Mouse (Mus musculus) colon, adult 2 months (tissue): Measurements from ENCODE around the gene Slc31a2. TPM values are rescaled to one million over a fixed set of nuclear protein-coding genes. Genes with fewer than 3 reads are reported as not detected.

Experiments
- polyA plus RNA-seq: library from polyadenylated mRNA; depleted of rRNA; stranded (reverse); fragments of >200 nt; gene quantifications from 2 replicates; pipeline ENCODE4 v1.2.3, GENCODE M21; 2012; rRNA removed

The Slc31a2 gene
- polyA plus RNA-seq: 13.3 and 15.9 TPM in 2 replicates

DNA sequence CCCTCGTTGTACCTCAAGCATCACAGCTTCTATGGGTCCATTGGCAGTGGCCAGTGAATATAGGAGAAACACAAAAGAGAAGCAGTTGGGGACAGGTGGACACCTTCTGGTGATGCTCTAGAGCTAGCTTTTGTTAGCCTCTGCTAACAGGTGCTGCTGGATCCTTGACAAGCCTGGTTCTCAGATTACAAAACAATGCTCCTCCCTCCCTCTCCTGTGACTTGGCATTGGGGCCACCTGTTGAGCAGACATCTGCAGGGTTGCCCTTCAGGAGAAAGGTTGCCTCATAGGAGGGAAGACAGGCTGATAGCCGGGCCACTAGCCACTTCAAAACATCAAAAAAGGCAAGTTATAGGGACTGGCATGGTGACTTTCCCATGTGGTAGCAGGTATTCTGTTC lies at the start of gene Slc31a2:
Gene Slc31a2, plus strand, starts transcription at position 287 of the 400 bp plus-strand sequence.

DNA sequence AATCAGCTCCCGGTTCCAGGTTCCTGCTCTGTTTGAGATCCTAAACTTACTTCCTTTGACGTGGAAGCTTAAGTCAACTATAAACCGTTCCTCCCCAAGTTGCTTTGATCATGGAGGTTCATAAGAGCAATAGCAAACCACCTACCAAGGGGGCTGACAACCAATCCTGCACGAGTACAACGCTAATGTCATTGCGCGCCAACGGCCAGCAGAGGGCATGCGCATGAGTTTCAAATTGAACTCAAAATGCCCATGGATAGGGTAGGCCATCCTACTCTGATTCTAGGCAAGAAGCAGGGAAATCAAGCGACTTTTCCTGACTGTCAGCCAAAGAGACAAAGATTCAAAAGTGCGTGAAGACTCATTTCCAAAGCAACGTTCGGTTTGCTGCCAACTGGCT lies 31.6 kb upstream of the Slc31a2 start, which contains the start of gene Zfp37:
Gene Zfp37, minus strand, starts transcription at position 279 of the 400 bp plus-strand sequence.

Other genes with a start within 250 kb of the Slc31a2 start
- gene Mup20, start 208.4 kb upstream of the Slc31a2 start, polyA plus RNA-seq: not detected in 2 replicates
- gene Mup3, start 175.2 kb upstream of the Slc31a2 start, polyA plus RNA-seq: not detected in 2 replicates
- not detected in 2 replicates for gene Mup21, start 111.7 kb upstream of the Slc31a2 start, polyA plus RNA-seq
- 0.33 and 0.74 TPM in 2 replicates for gene Zfp37, start 31.5 kb upstream of the Slc31a2 start, polyA plus RNA-seq
- 24.1 and 25.5 TPM in 2 replicates for gene Fkbp15, start 98.0 kb downstream of the Slc31a2 start, polyA plus RNA-seq
- gene Slc31a1, start 98.2 kb downstream of the Slc31a2 start, polyA plus RNA-seq: 29.6 and 30.3 TPM in 2 replicates
- 13.9 and 15.7 TPM in 2 replicates for gene Cdc26, start 146.1 kb downstream of the Slc31a2 start, polyA plus RNA-seq
- 5.9 and 6.0 TPM in 2 replicates for gene Prpf4, start 146.2 kb downstream of the Slc31a2 start, polyA plus RNA-seq
- gene Rnf183, start 172.7 kb downstream of the Slc31a2 start, polyA plus RNA-seq: 3.5 and 4.5 TPM in 2 replicates
- gene Wdr31, start 208.3 kb downstream of the Slc31a2 start, polyA plus RNA-seq: 3.1 and 4.3 TPM in 2 replicates
- gene Bspry, start 217.5 kb downstream of the Slc31a2 start, polyA plus RNA-seq: 276 and 292 TPM in 2 replicates
- gene Hdhd3, start 240.9 kb downstream of the Slc31a2 start, polyA plus RNA-seq: 37.5 and 42.3 TPM in 2 replicates